Mouse (Mus musculus) liver, adult 2 months (tissue): ENCODE data around the gene Acaca.

Experiments used
- CTCF ChIP-seq: fragments of 200-500 bp; IDR thresholded peaks from 2 replicates; pipeline ENCODE4 v1.5.1; 2011; ENCODE audit warnings: low read depth, low read length, control low read depth
- POLR2A ChIP-seq: fragments of 200-500 bp; IDR thresholded peaks from 2 replicates; pipeline ENCODE4 v1.6.1; 2011; ENCODE audit warnings: low read length, control low read depth; ENCODE audit not compliant: insufficient read depth; ENCODE audit errors: extremely low read depth

- TF ChIP-seq CTCF = no peak
- no peak for TF ChIP-seq POLR2A
Measured at GRCm38 (mm10) chr11:84258053-84258710, 128.7 kb downstream of the Acaca start.
